Mouse (Mus musculus): ENCODE data around the gene B3gat2.

B3gat2 gene

DNA sequence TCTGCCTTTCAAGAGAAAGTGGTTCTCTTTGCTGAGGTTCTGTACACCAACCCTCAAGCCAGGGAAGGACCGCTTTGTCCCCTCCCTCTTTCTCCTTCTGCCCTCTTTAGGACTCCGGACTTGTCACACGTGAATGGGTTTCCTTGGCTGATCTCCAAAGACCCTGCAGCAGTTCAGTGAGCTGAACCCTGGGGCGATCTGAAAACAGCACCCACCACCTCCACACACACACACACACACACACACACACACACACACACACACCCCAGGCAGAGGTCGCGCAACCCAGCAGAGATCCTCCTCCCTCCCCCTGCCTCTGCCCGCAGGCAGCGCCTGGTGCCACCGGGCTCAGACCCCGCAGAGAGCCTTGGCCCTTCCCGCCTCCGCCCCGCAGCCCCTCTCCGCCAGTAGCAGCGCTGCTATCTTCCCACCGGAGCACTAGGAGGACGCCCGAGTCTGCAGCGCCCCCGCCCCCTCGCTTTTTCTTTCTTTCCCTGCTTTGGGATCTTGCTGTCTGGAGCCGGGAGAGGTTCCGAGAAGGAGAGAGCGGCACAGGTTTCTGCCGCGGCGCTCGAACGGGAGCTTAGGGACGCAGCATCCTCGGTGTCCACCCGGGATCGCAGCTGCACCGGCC, at the start of gene B3gat2:
Gene B3gat2, plus strand, starts transcription at position 252 of the 634 bp plus-strand sequence.
- in situ Hi-C loops (cut with MboI; ENCODE audit: low pct_unique_long_range_greater_than_20kb in 1 of 2, low sequenced_read_pairs in 2 of 2, unreplicated experiment in 1 of 2) = no loop called here

DNA sequence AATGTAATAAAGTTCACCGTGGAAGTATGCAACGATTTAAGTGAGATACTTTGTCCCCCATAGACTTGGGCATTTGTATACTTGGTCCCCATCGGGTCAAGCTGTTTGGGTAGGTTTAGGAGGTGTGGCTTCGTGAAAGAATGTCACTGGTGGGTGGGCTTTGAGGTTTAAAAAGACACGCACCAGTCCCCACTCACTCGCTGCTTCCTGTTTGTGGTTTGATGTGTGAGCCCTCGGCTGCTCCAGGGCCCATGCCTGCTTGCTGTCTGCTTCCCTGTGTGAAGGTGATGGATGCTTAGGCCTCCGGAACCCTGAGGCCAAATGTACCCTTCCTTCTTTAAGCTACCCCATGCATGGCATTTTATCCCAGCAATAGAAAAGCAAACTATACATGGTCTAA, 41.2 kb upstream of the B3gat2 start:
- in situ Hi-C loops (cut with MboI; ENCODE audit: low pct_unique_long_range_greater_than_20kb in 1 of 2, low sequenced_read_pairs in 2 of 2, unreplicated experiment in 1 of 2) = no loop called here

DNA sequence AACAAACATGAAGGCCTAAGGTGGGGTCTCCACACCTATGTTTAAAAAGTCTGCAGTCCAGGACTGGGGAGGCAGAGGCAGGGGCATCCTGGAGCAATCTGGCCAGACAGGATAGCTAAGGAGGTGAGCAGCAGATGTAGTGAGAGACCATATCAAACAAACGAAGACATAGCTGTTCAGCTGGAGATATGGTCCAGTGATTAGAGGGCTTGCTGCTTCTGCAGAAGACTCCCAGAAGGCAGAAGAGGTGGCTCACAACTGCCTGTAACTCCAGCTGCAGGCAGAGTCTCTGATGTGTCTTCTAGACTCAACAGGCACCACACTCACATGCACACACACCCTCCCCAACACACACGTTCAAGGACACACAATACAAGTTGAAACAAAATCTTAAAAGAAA, 40.5 kb upstream of the B3gat2 start:
- in situ Hi-C loops (cut with MboI; ENCODE audit: low pct_unique_long_range_greater_than_20kb in 1 of 2, low sequenced_read_pairs in 2 of 2, unreplicated experiment in 1 of 2) = no loop called here

DNA sequence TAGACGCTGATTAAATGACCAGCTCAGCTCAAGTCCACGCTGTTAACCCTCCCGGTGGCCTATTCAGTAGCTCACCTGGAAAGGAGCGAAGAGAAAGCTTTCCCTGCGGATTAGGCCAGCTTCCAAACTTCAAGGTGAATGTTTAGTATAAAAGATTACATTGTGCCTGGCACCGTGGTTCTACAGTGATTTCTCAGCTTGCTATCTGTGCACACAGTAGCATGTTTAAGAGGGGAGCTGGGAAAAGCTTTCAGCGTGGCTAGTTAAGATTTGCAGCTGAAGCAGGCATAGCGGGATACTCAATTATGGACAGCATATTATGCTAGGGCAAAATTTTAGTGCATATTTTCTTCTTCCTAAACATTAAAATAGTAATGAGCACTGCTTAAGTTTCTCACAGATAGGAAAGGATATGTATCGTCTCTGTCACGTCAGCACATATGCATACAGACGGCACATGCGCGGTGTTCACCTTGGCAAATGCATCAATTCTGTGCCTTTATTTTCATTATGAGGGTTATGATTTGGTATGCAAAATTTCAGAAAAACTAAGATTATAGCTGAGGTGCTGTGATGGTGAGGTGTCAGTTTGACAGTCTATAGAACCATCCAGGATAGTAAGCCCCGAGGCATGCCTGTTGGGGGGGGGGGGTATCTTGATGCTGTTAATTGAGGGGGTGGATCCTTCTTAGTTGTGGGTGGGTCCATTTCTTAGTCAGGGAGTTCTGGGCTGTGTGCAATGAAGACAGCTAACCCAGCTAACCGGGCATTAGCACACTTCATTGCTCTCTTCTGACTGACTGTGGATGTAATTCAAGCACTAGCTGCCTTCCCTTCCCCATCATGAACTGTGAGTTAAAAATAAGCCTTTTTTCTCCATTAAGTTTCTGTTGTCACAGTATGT, 38.8 kb upstream of the B3gat2 start:
- in situ Hi-C loops (cut with MboI; ENCODE audit: low pct_unique_long_range_greater_than_20kb in 1 of 2, low sequenced_read_pairs in 2 of 2, unreplicated experiment in 1 of 2) = no loop called here

DNA sequence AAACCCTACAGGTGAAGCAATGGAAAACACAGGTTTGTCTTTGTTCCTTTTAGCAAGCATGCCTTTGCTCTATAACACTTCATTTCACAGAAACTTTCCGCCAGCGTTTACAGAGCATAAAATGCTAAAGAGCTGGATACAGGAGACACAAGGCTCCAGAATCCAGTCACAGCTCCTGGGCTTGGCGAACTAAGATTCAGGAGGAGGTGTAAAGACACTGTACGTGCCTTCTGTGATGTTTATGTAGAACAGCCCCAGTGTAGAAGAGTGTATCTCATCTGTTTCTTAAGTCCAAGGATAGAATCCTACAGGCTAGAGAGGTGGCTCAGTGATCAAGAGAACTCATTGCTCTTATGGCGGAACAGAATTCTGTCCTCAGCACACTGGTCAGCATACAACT, 30.2 kb upstream of the B3gat2 start:
- in situ Hi-C loops (cut with MboI; ENCODE audit: low pct_unique_long_range_greater_than_20kb in 1 of 2, low sequenced_read_pairs in 2 of 2, unreplicated experiment in 1 of 2) = no loop called here

DNA sequence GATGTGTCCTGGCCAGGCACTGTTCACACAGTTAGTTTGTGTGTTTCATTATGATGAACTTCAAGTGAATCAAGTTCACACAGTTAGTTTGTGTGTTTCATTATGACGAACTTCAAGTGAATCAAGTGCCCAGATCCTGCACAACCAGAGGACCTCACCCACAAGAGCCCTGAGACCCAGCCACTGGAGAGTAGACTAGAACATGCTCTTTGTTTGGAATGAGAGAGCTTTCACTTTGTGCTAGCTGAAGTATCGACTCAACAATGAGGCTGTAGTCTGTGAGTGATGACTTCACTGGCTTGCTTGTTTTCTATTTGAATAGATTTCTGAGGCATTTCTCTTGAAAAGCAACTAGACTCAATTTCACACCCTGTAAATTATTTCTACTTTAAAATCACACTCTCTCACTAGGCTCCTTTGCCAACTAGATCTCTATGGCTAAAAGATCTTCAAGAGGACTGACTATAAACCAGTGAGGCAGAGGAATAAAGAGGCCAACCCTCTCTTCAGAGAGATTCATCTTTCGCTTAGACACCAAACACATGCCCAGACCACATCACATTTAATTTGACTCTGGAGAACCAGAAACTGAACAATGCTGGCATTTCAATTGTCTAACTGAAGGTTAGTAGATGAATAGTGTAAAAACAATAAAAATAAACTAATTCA, 10.6 kb upstream of the B3gat2 start:
- in situ Hi-C loops (cut with MboI; ENCODE audit: low pct_unique_long_range_greater_than_20kb in 1 of 2, low sequenced_read_pairs in 2 of 2, unreplicated experiment in 1 of 2) = no loop called here

DNA sequence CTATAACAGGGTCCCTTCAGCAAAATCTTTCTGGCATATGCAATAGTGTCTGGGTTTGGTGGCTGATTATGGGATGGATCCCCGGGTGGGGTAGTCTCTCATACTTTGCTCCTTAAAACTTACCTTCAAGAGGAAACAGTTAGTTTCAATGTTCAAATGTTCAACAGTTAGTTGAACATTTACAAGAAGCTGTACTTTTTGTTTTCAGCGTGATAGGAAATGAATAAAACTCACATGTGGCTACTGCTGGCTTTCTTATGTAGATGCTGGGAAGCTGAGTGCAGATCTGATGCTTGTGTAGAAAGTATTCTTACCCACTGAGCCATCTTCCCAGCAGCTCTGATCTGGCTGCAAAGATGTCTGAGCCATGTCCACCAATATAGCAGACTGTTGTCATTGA, 8.5 kb upstream of the B3gat2 start:
- in situ Hi-C loops (cut with MboI; ENCODE audit: low pct_unique_long_range_greater_than_20kb in 1 of 2, low sequenced_read_pairs in 2 of 2, unreplicated experiment in 1 of 2) = no loop called here

DNA sequence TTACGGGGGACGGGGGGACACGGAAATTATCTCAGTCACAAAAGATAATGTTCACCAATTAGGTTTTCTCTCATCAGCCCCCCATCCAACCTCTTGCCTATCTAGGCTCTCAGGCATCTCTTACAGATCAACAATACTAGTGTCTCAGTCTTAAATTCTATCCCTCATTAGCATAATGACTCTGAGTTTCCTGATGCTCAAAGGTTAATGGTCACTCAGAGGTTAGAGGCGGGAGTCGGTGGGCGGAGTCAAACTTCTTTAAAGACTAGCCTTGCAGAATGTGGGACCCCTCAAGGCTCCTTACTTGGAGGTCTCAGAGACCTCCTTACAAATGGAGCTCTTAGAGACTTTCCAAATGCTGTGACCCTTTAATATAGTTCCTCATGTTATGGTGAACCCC, 8.0 kb upstream of the B3gat2 start:
- in situ Hi-C loops (cut with MboI; ENCODE audit: low pct_unique_long_range_greater_than_20kb in 1 of 2, low sequenced_read_pairs in 2 of 2, unreplicated experiment in 1 of 2) = no loop called here

DNA sequence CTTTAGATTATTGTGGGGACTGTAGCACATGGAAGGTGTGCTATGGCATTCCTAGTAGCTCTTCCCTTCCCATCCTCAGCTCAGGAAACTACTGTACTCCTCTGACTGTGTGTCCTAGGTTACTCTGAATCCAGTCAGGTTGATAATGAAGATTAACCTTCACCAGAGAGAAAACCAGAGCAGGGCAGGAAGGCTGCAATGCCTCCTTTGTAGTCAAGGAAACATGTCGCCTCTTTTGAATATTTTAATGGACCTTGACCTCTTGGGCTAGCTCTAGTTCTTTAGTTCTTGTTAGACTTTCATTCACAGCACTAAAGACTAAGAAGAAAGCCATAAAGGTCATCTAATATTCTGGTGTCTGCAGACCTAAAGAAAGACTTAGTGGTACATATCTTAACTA, 7.2 kb upstream of the B3gat2 start:
- in situ Hi-C loops (cut with MboI; ENCODE audit: low pct_unique_long_range_greater_than_20kb in 1 of 2, low sequenced_read_pairs in 2 of 2, unreplicated experiment in 1 of 2) = no loop called here

DNA sequence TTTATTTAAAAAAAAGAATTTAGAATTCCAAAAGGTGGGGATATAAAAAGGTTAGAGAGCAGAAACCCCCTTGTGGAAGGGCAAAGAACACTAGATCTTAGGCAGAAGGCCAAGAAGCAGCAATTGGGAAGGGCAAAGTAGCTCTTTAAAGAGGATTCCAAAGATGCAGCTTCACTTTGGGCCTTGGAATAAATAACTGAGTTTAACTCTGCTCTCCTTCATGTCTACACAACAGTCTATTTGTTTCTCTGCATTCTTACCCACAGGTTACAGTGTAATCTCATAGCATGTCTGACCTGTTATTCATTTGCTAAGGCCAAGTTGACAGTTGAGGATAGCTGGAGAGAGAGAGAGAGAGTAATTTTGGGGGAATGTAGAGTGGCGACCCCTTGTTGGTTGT, 6.6 kb upstream of the B3gat2 start:
- in situ Hi-C loops (cut with MboI; ENCODE audit: low pct_unique_long_range_greater_than_20kb in 1 of 2, low sequenced_read_pairs in 2 of 2, unreplicated experiment in 1 of 2) = no loop called here

DNA sequence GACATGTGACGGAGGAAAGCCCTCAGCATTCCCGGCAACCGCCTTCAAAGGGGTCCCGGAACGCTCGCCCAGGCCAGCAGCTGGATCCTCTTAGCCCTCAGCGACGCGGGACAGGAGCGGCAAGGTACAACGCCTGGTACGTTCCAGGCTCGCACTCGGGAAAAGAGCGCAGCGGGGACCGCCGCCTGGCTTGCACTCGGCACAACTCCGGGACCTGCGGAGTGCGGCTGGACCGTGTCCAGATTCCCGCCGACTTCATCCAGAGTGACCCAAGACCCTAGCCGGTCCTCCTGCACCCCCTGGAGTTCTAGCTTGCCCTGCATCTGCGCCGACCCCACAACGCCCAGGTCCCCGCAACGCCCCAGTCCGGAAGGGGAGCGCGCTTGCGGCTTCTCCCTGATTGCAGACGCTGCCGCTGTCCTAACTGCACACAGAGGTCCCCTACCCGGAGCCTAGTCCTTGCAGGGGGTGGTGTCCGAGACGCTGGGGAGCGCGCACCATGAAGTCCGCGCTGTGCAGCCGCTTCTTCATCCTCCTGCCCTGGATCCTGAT, 659 bp downstream of the B3gat2 start:
- in situ Hi-C loops (cut with MboI; ENCODE audit: low pct_unique_long_range_greater_than_20kb in 1 of 2, low sequenced_read_pairs in 2 of 2, unreplicated experiment in 1 of 2) = no loop called here

DNA sequence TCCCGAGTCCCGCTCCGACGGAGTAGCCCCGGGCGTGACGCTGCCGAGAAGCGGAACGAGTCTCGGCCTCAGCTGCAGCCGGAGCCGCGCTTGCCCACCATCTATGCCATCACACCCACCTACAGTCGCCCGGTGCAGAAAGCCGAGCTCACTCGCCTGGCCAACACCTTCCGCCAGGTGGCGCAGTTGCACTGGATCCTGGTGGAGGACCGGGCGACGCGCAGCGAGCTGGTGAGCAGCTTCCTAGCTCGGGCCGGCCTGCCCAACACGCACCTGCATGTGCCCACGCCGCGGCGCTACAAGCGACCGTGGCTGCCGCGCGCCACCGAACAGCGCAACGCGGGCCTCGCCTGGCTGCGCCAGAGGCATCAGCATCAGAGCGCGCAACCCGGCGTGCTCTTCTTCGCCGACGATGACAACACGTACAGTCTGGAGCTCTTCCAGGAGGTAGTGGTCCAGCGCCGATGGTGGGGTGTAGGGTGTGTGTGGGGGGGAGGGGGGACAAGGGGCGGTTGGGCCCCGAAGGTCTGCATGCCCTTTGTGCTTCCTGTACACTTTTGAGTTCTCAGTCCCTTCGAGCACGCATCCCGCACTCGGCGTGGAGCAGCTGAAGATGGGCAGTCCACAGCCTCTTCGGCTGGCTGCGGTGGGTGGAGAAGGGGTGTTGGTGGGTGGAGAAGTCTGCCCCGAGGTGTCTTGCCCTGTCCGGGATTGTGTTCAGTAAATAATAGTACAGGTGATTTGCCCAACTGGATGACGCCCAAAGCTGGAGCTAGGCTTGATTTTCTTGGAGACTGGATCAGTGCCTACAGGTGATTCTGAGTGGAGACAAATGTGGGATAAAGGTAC, 1.5 kb downstream of the B3gat2 start:
- in situ Hi-C loops (cut with MboI; ENCODE audit: low pct_unique_long_range_greater_than_20kb in 1 of 2, low sequenced_read_pairs in 2 of 2, unreplicated experiment in 1 of 2) = no loop called here

DNA sequence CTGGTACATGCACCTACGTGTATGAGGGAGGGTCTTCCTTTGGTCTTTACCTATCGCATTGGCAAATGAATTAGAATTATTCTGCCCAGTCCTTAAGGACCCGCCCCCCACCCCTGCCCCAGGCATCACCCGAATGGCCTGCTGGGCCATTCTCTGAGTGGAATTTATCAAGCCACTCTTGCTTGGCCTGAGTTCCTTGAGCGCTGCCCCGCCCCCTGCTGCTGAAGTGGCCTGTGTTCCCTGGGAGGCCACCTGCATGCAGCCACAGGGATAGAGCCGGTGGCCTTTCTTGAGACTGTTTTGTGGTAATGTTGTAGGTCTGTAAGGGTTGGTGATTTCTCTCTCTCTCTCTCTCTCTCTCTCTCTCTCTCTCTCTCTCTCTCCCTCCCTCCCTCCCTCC, 2.2 kb downstream of the B3gat2 start:
- in situ Hi-C loops (cut with MboI; ENCODE audit: low pct_unique_long_range_greater_than_20kb in 1 of 2, low sequenced_read_pairs in 2 of 2, unreplicated experiment in 1 of 2) = no loop called here

DNA sequence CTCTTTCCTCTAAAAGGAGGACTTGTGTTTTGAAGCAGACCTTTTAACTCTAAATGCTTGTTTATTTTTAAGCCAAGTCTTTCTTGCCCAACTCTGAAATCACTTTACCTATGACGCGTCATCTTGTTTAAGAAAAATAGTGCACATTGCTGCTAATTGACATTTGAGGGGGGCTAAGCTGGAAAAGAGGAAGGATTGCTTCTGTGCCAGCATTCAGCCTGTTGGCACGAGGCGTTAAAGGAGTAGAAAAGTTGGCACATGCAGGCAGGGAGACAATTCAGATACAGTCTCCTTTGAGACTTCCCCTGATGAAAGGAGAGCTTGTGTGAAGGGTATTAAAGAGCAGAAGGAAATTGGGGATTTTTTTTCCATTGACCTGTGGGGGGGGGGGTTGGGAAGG, 3.2 kb downstream of the B3gat2 start:
- in situ Hi-C loops (cut with MboI; ENCODE audit: low pct_unique_long_range_greater_than_20kb in 1 of 2, low sequenced_read_pairs in 2 of 2, unreplicated experiment in 1 of 2) = no loop called here

DNA sequence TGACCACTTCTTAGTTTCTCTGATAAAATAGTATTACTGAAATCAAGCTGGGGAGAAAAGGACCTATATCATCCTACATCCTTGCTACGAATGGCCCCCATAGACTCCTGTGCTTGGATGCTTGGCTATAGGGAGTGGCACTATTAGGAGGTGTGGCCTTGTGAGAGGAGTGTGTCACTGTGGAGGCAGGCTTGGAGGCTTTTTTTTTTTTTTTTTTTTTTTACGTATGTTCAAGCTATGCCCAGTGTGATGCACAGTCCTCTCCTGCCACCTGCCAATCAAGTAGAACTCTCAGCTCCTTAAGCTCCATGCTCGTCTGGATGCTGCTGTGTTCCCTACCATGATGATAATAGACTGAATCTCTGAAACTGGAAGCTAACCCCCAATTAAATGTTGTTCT, 11.5 kb downstream of the B3gat2 start:
- in situ Hi-C loops (cut with MboI; ENCODE audit: low pct_unique_long_range_greater_than_20kb in 1 of 2, low sequenced_read_pairs in 2 of 2, unreplicated experiment in 1 of 2) = no loop called here

DNA sequence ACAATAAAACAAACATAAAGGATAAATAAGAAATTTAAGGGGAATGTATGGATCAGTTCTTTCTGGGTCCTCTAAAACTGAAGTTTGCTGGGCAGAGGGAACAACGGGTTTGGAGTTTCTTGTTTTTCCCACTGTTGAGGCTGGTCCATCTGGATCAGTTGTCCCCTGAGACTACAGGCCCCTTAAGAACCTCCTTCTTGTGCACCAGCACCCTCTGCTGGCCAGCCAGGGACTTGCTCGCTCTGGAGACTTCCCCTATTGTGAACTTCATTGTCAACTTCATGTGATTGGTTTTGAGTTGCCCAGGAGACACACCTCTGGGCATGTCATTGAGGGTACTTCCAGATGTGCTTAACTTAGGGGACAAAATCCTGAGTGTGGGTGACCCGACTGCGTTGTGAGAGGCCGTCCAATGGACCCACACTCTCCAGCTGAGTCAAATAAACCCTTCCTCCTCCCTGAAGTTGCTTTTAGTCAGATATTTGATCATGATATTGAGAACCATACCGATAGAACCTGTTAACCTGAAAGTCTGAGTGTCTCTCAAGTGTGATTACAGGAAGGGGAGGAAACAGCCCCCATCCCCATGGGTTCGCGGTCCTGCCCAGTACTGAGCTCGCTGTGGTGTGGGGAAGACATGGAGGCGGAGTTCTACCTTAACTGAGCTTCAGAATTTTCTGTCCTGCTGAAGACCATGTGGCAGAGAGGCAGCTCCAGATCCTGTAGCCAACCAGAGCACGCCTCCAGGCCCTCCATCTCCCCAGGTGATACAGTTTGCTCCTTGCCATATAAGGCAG, 31.4 kb downstream of the B3gat2 start:
- in situ Hi-C loops (cut with MboI; ENCODE audit: low pct_unique_long_range_greater_than_20kb in 1 of 2, low sequenced_read_pairs in 2 of 2, unreplicated experiment in 1 of 2) = loop anchor here in 1 of 2 experiments (5.0 kb wide), 1 partner anchor 86 kb away; no protein-coding TSS in a partner anchor

DNA sequence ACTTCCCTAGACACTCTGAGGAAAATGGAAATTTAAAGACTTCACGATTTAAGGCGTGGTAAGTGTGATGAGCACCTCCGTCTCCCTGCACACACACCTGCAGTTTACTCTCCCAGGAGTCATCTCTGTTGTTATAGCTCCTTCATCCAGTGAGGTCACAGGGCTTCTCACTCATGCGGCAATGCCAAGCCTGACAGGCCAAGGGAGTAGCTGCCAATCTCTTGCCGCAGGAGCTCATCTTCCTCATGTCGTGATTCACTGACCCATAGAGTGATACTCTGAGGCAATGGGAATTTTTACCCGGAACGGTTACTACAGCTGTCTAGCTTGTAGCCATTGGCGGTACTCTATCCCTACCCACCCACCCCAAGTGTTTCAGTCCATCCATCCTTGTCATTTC, 36.8 kb downstream of the B3gat2 start:
- in situ Hi-C loops (cut with MboI; ENCODE audit: low pct_unique_long_range_greater_than_20kb in 1 of 2, low sequenced_read_pairs in 2 of 2, unreplicated experiment in 1 of 2) = no loop called here

DNA sequence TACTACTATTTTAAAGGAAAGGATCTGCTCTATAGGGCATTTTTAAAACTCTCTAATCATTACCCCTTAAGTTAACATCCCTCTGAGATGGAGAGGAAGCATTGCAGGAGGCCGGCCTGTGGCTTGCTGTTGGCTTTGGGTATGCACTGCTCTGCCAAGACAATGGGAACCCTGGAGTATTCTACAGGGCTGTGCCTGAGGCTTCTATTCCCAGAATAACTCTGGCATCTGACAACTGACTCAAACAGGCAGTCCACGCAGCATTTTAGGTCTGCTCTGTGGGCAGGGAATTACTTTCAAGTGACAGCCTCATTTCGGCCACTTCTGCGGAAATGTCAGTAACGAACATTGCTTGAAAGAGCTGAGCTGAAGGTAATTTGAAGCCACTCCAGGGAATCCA, 60.1 kb downstream of the B3gat2 start:
- in situ Hi-C loops (cut with MboI; ENCODE audit: low pct_unique_long_range_greater_than_20kb in 1 of 2, low sequenced_read_pairs in 2 of 2, unreplicated experiment in 1 of 2) = no loop called here

All from mouse embryonic stem cell (cell line).